Mouse (Mus musculus) monocyte, adult 5-6 weeks (primary cell): Measurements from ENCODE around the gene Srcin1. TPM values are rescaled to one million over a fixed set of nuclear protein-coding genes. Genes with fewer than 3 reads are reported as not detected.
A peak's percentile ranks its signal among the peaks of the same experiment; 100 is the strongest.

Experiments
- ATAC-seq: fragments of 153-309, 156-312 bp; replicated peaks from 2 replicates; pipeline ENCODE4 v1.8.0; 2017; ENCODE audit warnings: mild to moderate bottlenecking; ENCODE audit not compliant: low TSS enrichment, insufficient number of reproducible peaks, severe bottlenecking, poor library complexity, low FRiP score
- total RNA-seq: library from RNA; stranded (forward); fragments of 200-1000, 200-491, 200-594 nt; gene quantifications from 3 replicates; pipeline ENCODE4 v1.2.3, GENCODE M21; 2017

The Srcin1 gene
- total RNA-seq, 1 experiment from 2014 or later: 0.10 TPM

DNA sequence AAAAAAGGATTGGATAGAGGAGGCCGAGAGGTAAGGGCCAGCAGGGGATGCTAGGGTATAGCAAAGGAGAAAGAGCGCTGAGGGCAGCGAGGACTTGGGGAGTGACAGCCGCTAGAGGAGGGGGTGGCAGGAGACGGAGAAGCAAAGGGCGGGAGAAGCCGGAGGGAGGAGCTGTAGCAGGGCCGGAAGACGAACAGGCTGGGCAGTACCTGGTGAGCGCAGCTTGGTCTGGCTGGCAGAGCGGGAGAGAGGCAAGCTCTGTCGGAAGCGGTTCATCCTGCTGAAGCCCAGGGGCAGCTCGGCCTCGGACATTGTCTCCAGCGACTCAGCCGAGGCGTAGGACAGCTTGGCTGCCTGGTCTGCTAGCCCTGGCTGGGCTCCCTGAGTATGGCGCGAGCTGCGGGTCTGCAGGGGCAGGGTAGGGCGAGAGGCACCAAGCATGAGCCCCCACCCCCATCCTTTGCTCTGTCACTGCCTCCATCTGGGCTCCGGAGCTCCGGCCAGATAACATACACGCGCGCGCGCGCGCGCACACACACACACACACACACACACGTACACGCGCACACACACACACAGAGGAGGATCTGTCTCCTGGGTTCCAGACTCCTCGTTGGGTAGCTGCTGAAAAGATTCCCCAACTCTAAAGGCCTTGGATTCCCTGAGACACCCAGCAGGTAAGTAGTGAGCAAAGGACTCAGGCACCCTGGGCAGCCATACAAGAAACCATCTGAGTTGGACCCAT is 39.0 kb downstream of the Srcin1 start:
- ATAC-seq: no peak

GRCm38 (mm10) chr11:97536083-97536747 is 39.8 kb downstream of the Srcin1 start:
- no peak for ATAC-seq

DNA sequence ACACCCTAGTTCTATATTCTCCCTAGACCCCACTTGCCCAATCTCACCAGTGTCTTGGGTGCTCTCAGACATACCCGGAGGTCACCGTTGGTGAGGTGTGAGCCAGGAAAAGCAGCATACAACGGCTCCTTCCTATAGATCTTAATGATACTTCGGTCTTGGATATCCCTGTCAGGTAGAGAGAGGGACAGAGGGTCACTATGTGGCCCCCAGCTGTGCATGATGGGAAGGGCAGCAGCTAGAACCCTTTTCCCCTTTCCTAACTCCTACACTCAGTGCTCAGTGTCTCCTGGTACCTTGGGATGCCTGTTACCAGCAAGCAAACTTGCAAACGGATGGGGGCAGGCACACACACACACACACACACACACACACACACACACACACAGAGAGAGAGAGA is 40.3 kb downstream of the Srcin1 start:
- ATAC-seq: no peak

- ATAC-seq: no peak
These were observed 40.7 kb downstream of the Srcin1 start for GRCm38 (mm10) chr11:97535308-97535630.

GRCm38 (mm10) chr11:97534442-97535307 is 41.3 kb downstream of the Srcin1 start:
- no peak for ATAC-seq

DNA sequence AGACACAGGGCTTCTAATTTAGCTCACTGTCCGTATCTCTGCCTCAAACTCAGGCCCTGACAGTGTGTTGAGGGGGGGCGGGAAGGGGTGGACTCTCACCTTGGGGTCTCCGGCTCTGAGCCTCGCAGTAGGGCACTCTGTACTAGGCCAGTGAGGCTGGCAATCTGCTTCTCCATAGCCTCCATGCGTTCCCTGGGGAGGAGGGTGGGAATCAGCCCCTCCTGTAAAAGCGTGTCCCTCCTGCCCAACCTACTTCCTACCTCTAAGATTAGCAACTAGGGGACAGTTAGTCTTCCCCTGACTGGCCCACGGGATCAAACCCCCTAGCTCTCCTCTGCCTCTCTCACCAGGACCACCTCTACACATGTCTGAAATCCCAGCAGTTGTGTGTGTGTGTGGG is 42.3 kb downstream of the Srcin1 start:
- ATAC-seq: no peak

- peak; percentile 57 for ATAC-seq
These were observed 42.9 kb downstream of the Srcin1 start for GRCm38 (mm10) chr11:97532950-97533582.

DNA sequence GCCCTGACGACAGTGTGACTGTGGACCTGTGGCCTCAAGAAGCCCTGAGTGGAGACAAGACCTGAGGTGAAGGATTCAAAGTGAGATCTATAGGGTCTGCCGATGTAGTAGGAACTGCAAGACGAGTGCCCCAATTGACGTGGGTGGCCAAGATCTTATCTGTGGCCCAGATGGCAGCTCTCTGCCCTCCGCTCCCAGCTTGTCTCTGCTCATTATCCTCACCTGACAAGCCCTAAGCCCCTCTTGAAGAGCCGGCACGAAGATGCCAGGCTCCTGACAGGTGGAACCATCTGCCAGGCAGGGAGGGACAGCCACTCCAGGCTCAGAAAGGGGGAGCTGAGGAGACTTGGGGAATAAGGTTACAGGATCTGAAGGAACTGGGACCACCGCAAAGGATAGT is 43.6 kb downstream of the Srcin1 start:
- ATAC-seq: no peak

DNA sequence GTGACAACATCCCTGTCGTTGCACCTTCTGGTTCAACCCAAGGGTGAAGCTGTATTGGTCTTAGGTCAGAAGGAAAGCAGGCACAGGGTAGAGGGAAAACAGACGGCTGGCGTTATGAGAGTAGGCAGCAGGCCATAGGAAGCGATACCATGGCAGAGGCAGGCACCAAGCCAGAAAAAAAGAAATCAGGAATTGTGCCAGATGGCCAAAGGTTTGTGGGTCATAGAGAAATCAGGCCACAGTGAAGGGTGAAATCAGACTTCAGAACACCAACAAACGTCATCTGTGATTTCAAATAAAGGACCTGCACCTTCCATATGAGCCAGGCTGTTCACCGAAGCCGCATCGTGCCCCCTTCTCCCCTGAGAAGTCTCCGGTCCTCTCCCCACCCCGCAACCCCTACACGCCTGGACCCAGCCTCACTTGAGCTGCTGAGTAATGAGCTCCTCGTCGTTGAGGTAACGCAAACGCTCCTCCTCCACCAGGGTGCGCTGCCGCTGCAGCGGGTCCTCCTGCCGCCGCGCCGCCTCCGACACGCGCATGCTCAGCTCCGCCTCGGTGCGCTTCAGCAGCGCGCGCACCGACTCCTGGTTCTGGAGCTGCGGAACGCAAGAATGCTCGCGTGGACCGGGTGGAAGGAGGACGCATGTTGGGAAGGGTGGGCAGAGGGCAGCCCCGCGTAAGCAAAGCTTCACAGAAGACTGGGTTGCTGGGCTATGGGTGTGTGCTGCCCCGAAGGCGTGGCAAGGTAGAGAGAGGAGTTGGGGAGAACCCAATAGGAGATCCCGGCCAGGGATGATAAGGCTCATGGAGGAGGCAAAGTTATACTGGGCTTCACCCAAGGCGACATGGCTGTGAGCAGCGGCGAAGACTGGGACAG is 44.4 kb downstream of the Srcin1 start:
- peak; percentile 72 for ATAC-seq

DNA sequence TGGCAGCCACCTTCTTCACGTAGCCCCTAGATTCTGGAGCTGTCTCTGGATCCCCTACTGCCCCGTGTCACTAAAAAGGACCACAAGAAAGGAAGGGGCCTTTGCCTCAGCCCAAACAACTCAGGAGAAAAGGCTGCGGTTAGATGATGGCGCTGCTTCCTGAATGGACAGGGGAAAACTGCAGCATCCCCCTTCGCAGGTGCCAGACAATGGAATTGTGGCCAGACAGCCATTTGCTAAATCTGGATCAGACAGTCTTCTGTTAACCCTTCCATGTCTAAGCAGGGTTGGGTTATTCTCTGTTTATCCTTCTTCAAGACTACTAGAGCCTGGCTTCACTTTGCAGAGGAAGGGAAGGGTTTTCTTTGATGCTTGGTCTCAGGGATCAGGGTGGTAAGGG is 45.0 kb downstream of the Srcin1 start:
- ATAC-seq: no peak

DNA sequence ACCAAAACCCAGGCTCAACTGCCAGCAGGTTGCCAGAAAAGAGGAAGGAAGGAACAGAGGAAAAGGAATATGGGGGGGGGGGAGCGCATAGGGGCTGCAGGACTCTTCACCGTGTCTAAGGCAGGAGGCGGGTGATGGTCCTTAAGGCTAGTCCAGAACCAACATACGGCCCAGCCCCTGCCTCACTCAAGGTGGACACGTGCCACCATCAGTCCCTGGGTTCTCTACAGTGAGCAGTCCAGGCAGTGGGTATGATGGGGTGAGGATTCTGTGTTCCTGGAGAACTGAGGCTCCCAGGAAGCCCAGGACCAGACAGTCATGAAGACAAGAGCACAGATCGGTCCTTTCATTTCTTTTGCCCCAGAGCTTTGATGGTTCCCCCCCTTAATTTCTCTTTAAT is 45.9 kb downstream of the Srcin1 start:
- ATAC-seq: no peak

DNA sequence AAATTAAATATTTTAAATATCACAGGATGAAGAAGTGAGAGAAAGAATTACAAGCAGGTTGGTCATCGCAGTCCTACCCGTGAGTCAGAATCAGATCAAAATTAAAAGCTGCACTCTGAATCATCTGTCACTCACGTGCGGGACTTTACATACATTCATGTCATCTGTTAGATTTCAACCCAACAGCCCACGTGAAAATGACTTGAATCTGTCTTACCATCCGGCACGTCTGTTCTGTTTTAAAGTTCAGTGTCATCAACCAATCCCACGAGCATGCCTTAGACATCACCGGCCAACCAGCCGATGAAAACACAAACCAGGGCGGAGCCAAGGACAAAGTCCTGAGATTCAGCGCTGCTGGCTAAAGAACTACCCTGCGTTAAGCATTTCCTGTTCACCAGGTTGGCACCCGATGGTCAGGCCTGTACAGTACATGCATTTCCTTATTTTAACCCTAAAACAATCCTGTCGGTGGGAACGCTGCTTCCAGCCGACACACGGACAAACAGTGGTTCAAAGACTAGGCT is 47.6 kb downstream of the Srcin1 start:
- ATAC-seq: no peak

- no peak for ATAC-seq
These were observed 50.7 kb downstream of the Srcin1 start for GRCm38 (mm10) chr11:97525313-97525712.

DNA sequence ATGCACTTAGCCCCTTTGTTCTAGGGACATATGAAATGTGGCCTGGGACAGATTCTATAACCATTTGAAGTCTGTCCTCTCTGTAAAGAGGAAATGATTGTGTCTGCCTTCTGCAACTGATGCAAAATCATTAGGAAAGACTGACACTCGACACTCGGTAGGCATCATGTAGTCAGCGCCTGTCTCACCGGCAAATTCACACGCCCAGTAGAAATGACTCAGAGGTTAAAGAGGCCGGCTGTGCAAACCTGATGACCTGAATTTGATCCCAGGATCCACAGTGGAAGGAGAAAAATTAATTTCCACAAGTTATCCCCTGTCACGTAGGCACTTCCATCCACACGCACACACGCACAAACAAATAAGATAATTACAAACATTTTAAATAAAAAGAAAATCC is 51.7 kb downstream of the Srcin1 start:
- no peak for ATAC-seq

GRCm38 (mm10) chr11:97523827-97524261 is 52.1 kb downstream of the Srcin1 start:
- ATAC-seq: no peak

DNA sequence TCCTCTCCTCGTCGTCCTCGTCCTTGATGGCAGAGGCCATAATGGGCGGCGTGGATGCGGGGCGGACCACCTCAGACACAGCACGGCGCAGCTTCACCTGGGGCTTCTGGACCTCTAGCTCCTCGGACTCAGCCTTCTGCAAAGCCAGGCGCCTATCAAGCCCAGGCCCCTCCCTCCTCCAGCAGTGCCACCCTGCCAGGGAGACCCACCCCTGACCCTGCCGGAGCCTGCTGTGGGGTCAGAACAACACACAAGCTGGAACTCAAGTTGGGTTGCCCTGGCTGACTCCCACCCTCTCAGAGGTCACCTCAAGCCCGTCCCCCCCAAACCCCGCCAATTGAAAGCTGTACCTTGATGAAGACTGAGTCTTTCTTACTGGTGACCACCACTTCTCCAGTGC is 52.9 kb downstream of the Srcin1 start:
- no peak for ATAC-seq

- ATAC-seq: no peak
These were observed 54.1 kb downstream of the Srcin1 start for GRCm38 (mm10) chr11:97521741-97522474.
